Mouse (Mus musculus): Measurements from ENCODE around the gene Lix1l. TPM values are rescaled to one million over a fixed set of nuclear protein-coding genes. Genes with fewer than 3 reads are reported as not detected.
A peak's percentile ranks its signal among the peaks of the same experiment; 100 is the strongest.

The Lix1l gene
- total and polyA plus RNA-seq, 2 experiments, result 3.1 to 3.3 TPM

- TF ChIP-seq CTCF (IDR thresholded peaks at IDR 0.05; ENCODE audit: low read depth, low read length), result no peak
- TF ChIP-seq POLR2A (IDR thresholded peaks at IDR 0.05; ENCODE audit: extremely low read depth, insufficient read depth, low read length), result no peak
- Histone ChIP-seq H3K4me3 (ENCODE audit: insufficient read depth, low read depth, low read length) (no peak overlapping the region), H3K4me1 (ENCODE audit: control insufficient read depth, insufficient read depth, low read length) (peaks cover 19% of the 10 kb centered on the region), H3K36me3 (ENCODE audit: control insufficient read depth, insufficient read depth, low read length) (peaks cover 24% of the 10 kb centered on the region), H3K27me3 (ENCODE audit: control insufficient read depth, insufficient read depth, low read length) (no peaks in the 10 kb centered on the region), H3K27ac (replicated peaks; ENCODE audit: insufficient read depth, low read depth, low read length) (peak overlapping the region; percentile 65), H3K79me2 (ENCODE audit: control insufficient read depth, insufficient read depth, low read length) (peaks cover 3% of the 10 kb centered on the region; the same call in 1 of the 2 replicates), H3K9ac (ENCODE audit: low read depth, low read length) (peak overlapping the region; percentile 21; the same call in 1 of the 2 replicates)
- WGBS, result 29% methylated on average over 10 of the region's 10 CpGs
- peak; percentile 60 for DNase-seq (ENCODE audit: extremely low read depth, low read depth, low spot score)
Measured at GRCm38 (mm10) chr3:96563911-96564632, 36.9 kb upstream of the Lix1l start.

- H3K79me2 ChIP-seq (ENCODE audit: control insufficient read depth, insufficient read depth, low read length), result peaks cover 3% of the 10 kb centered on the region; the same call in 1 of the 2 replicates
- no peak for TF ChIP-seq CTCF (IDR thresholded peaks at IDR 0.05; ENCODE audit: low read depth, low read length)
- no peak for TF ChIP-seq POLR2A (IDR thresholded peaks at IDR 0.05; ENCODE audit: extremely low read depth, insufficient read depth, low read length)
- peaks cover 17% of the 10 kb centered on the region for H3K4me1 ChIP-seq (ENCODE audit: control insufficient read depth, insufficient read depth, low read length)
- peaks cover 18% of the 10 kb centered on the region for H3K36me3 ChIP-seq (ENCODE audit: control insufficient read depth, insufficient read depth, low read length)
- peak; percentile 40 for DNase-seq (ENCODE audit: extremely low read depth, low read depth, low spot score)
- H3K9ac ChIP-seq (ENCODE audit: low read depth, low read length), result 0 out of 2 replicates have a peak overlapping the region, but pooled peaks have one; percentile 16
- H3K4me3 ChIP-seq (ENCODE audit: insufficient read depth, low read depth, low read length), result no peak overlapping the region
- H3K27ac ChIP-seq (replicated peaks; ENCODE audit: insufficient read depth, low read depth, low read length), result peak overlapping the region; percentile 65
- WGBS, result 63% methylated on average over 7 of the region's 7 CpGs
- no peaks in the 10 kb centered on the region for H3K27me3 ChIP-seq (ENCODE audit: control insufficient read depth, insufficient read depth, low read length)
Measured at GRCm38 (mm10) chr3:96564633-96565032, 36.3 kb upstream of the Lix1l start.

- no peaks in the 10 kb centered on the region for H3K27me3 ChIP-seq (ENCODE audit: control insufficient read depth, insufficient read depth, low read length)
- H3K36me3 ChIP-seq (ENCODE audit: control insufficient read depth, insufficient read depth, low read length), result peaks cover 14% of the 10 kb centered on the region
- no peaks in the 10 kb centered on the region for H3K79me2 ChIP-seq (ENCODE audit: control insufficient read depth, insufficient read depth, low read length)
- 87% methylated on average over 3 of the region's 3 CpGs for WGBS
- no peak overlapping the region for H3K4me3 ChIP-seq (ENCODE audit: insufficient read depth, low read depth, low read length)
- H3K27ac ChIP-seq (replicated peaks; ENCODE audit: insufficient read depth, low read depth, low read length), result peak overlapping the region; percentile 33
- no peak overlapping the region for H3K9ac ChIP-seq (ENCODE audit: low read depth, low read length)
- no peak for DNase-seq (ENCODE audit: extremely low read depth, low read depth, low spot score)
- TF ChIP-seq CTCF (IDR thresholded peaks at IDR 0.05; ENCODE audit: low read depth, low read length) (no peak), POLR2A (IDR thresholded peaks at IDR 0.05; ENCODE audit: extremely low read depth, insufficient read depth, low read length) (no peak)
- peaks cover 19% of the 10 kb centered on the region for H3K4me1 ChIP-seq (ENCODE audit: control insufficient read depth, insufficient read depth, low read length)
Measured at GRCm38 (mm10) chr3:96565105-96565504, 35.8 kb upstream of the Lix1l start.

- Histone ChIP-seq H3K4me1 (ENCODE audit: control insufficient read depth, insufficient read depth, low read length) (peaks cover 24% of the 10 kb centered on the region), H3K79me2 (ENCODE audit: control insufficient read depth, insufficient read depth, low read length) (no peaks in the 10 kb centered on the region), H3K36me3 (ENCODE audit: control insufficient read depth, insufficient read depth, low read length) (no peaks in the 10 kb centered on the region; the same call in 1 of the 2 replicates), H3K27ac (replicated peaks; ENCODE audit: insufficient read depth, low read depth, low read length) (no peak overlapping the region), H3K27me3 (ENCODE audit: control insufficient read depth, insufficient read depth, low read length) (no peaks in the 10 kb centered on the region), H3K9ac (ENCODE audit: low read depth, low read length) (no peak overlapping the region), H3K4me3 (ENCODE audit: insufficient read depth, low read depth, low read length) (no peak overlapping the region)
- WGBS, result 62% methylated on average over 8 of the region's 8 CpGs
- 0 out of 2 replicates have a peak, but pooled peaks have one; percentile 41 for TF ChIP-seq POLR2A (IDR thresholded peaks at IDR 0.05; ENCODE audit: extremely low read depth, insufficient read depth, low read length)
- no peak for TF ChIP-seq CTCF (IDR thresholded peaks at IDR 0.05; ENCODE audit: low read depth, low read length)
- peak; percentile 71 for DNase-seq (ENCODE audit: extremely low read depth, low read depth, low spot score)
Measured at GRCm38 (mm10) chr3:96566661-96567450, 34.1 kb upstream of the Lix1l start.

- no peak overlapping the region for H3K27ac ChIP-seq (replicated peaks; ENCODE audit: insufficient read depth, low read depth, low read length)
- no peak overlapping the region for H3K4me3 ChIP-seq (ENCODE audit: insufficient read depth, low read depth, low read length)
- H3K79me2 ChIP-seq (ENCODE audit: control insufficient read depth, insufficient read depth, low read length), result no peaks in the 10 kb centered on the region
- H3K36me3 ChIP-seq (ENCODE audit: control insufficient read depth, insufficient read depth, low read length), result no peaks in the 10 kb centered on the region
- no peaks in the 10 kb centered on the region for H3K27me3 ChIP-seq (ENCODE audit: control insufficient read depth, insufficient read depth, low read length)
- WGBS, result 78% methylated on average over 8 of the region's 8 CpGs
- no peak for DNase-seq (ENCODE audit: extremely low read depth, low read depth, low spot score)
- no peak overlapping the region for H3K9ac ChIP-seq (ENCODE audit: low read depth, low read length)
- TF ChIP-seq POLR2A (IDR thresholded peaks at IDR 0.05; ENCODE audit: extremely low read depth, insufficient read depth, low read length), result no peak
- no peak for TF ChIP-seq CTCF (IDR thresholded peaks at IDR 0.05; ENCODE audit: low read depth, low read length)
- peaks cover 35% of the 10 kb centered on the region for H3K4me1 ChIP-seq (ENCODE audit: control insufficient read depth, insufficient read depth, low read length)
Measured at GRCm38 (mm10) chr3:96568605-96569004, 32.3 kb upstream of the Lix1l start.

Data from liver, adult 2 months (tissue).